Comparison of ENCODE assay signal across 23 mouse cellular contexts in the genomic region with DNA sequence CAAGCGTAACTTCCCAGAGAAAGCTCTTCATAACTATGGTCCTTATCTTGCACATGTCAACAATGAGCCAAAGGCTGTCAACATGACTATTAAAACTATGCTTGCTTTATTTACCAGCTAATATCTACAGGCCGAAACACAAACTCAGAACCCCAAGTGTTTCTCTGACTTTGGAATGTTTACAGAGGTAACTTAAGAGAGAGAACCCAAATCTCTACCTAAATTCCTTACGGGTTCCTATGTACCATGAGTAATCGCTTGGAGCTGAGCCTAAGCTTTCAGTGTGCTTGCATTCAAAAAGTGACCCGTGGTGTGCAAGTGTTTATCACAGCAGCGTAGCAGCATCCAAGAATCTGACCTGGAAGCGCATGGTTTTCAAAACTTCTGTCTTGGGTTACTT.
"Had no signal": no experiment of that assay in that cellular context is flagged by ENCODE, and none has a peak within 500 bp of the region (broad histone marks: within the 10 kb centered on the region; RNA-seq: fewer than 3 reads in every experiment).

No protein-coding gene starts in this region.

- H3K4me3 ChIP-seq: heart, embryonic 10.5 days; heart, embryonic 12.5 days; hindbrain, embryonic 13.5 days; hindbrain, embryonic 15.5 days; kidney, embryonic 15.5 days; limb, embryonic 13.5 days; limb, embryonic 15.5 days had no signal

- H3K27me3 ChIP-seq: heart, embryonic 12.5 days; hindbrain, embryonic 13.5 days; hindbrain, embryonic 15.5 days; kidney, embryonic 15.5 days; limb, embryonic 13.5 days; limb, embryonic 15.5 days had no signal

- DNase-seq: gastrocnemius, postnatal 14 days; gastrocnemius, postnatal 36 days; heart, adult 18-20 months; heart, postnatal 14 days; heart, postnatal 36 days; kidney, adult 11 months; kidney, adult 2 months; kidney, adult 9 months; kidney, postnatal 14 days; kidney, postnatal 36 days; layer of hippocampus, adult 9-11 months; layer of hippocampus, postnatal 36 days; left cerebral cortex, postnatal 4 days had no signal

- H3K9me3 ChIP-seq: heart, embryonic 10.5 days; heart, embryonic 12.5 days; hindbrain, embryonic 13.5 days; hindbrain, embryonic 15.5 days; kidney, embryonic 15.5 days; limb, embryonic 13.5 days; limb, embryonic 15.5 days had no signal

- H3K36me3 ChIP-seq: heart, embryonic 10.5 days; heart, embryonic 12.5 days; hindbrain, embryonic 13.5 days; hindbrain, embryonic 15.5 days; kidney, embryonic 15.5 days; limb, embryonic 13.5 days; limb, embryonic 15.5 days had no signal

- ATAC-seq: hindbrain, postnatal 0 days; intestine, embryonic 16.5 days had no signal

- H3K9ac ChIP-seq: heart, embryonic 12.5 days; hindbrain, embryonic 13.5 days; hindbrain, embryonic 15.5 days; kidney, embryonic 15.5 days; limb, embryonic 13.5 days; limb, embryonic 15.5 days had no signal

- H3K27ac ChIP-seq: heart, embryonic 10.5 days; hindbrain, embryonic 13.5 days; hindbrain, embryonic 15.5 days; hindbrain, postnatal 0 days; kidney, embryonic 15.5 days; kidney, postnatal 0 days; limb, embryonic 13.5 days; limb, embryonic 15.5 days had no signal

- H3K4me2 ChIP-seq: heart, embryonic 12.5 days; hindbrain, embryonic 13.5 days; hindbrain, embryonic 15.5 days; kidney, embryonic 15.5 days; limb, embryonic 13.5 days; limb, embryonic 15.5 days had no signal
